Mouse (Mus musculus) CH12.LX (cell line): ENCODE results near the gene Ppp1r8. TPM values are rescaled to one million over a fixed set of nuclear protein-coding genes. Genes with fewer than 3 reads are reported as not detected.
A peak's percentile ranks its signal among the peaks of the same experiment; 100 is the strongest.

Source experiments
- DNase-seq: peaks from one replicate; pipeline ENCODE4 v3.0.0-alpha.2; 2013; ENCODE audit errors: extremely low read depth
- H3K27ac ChIP-seq: 2 replicates; pipeline ENCODE4 v1.5.1; 2012; ENCODE audit warnings: low read depth, mild to moderate bottlenecking, control low read depth, moderate library complexity; ENCODE audit not compliant: insufficient read depth
- H3K27me3 ChIP-seq: replicated peaks from 2 replicates; pipeline ENCODE3; 2012; ENCODE audit warnings: inconsistent platforms
- H3K36me3 ChIP-seq, 2 experiments: replicated peaks in 1 of 2; 2 replicates each; pipeline versions ENCODE3 to v1.6.1; 2012; ENCODE audit warnings: inconsistent platforms in 1 of 2, low read length in 1 of 2, mild to moderate bottlenecking in 1 of 2, mixed read lengths in 1 of 2, moderate library complexity in 1 of 2; ENCODE audit not compliant: control insufficient read depth in 1 of 2, insufficient read depth in 1 of 2
- H3K4me1 ChIP-seq, 2 experiments: 2 replicates each; pipeline ENCODE4 v1.6.1; 2012; ENCODE audit warnings: inconsistent platforms in 1 of 2, moderate library complexity in 1 of 2; ENCODE audit not compliant: insufficient read depth in 2 of 2, control insufficient read depth in 1 of 2
- H3K4me2 ChIP-seq: 2 replicates; pipeline ENCODE4 v1.6.1; 2012; ENCODE audit warnings: low read depth, mild to moderate bottlenecking, control low read depth; ENCODE audit not compliant: poor library complexity, insufficient read depth, severe bottlenecking
- H3K4me3 ChIP-seq, 3 experiments: fragments of 150-350 bp in 1 of 3; sonication (generic) in 1 of 3; replicated peaks in 1 of 3; 2 replicates each; pipeline versions ENCODE3 to v1.5.1; 2011 to 2012; ENCODE audit warnings: low read depth in 2 of 3, low read length in 2 of 3, mild to moderate bottlenecking in 2 of 3, moderate library complexity in 2 of 3, control low read depth in 1 of 3, improper control_type of control experiment in 1 of 3, inconsistent platforms in 1 of 3, mixed read lengths in 1 of 3; ENCODE audit not compliant: poor library complexity in 1 of 3
- H3K79me2 ChIP-seq: replicated peaks from 2 replicates; pipeline ENCODE4 v1.6.1; 2012; ENCODE audit warnings: mild to moderate bottlenecking, moderate library complexity; ENCODE audit not compliant: control insufficient read depth, poor library complexity, insufficient read depth, severe bottlenecking; ENCODE audit errors: extremely low read depth
- H3K9ac ChIP-seq: 2 replicates; pipeline ENCODE4 v1.6.1; 2012; ENCODE audit warnings: low read depth, mild to moderate bottlenecking, control low read depth, moderate library complexity; ENCODE audit not compliant: insufficient read depth
- H3K9me3 ChIP-seq: replicated peaks from 2 replicates; pipeline ENCODE3; 2012; ENCODE audit warnings: low read length, inconsistent platforms, mixed read lengths
- BHLHE40 ChIP-seq: IDR thresholded peaks from 2 replicates; pipeline ENCODE4 v1.6.1; 2011; ENCODE audit warnings: mild to moderate bottlenecking, low read depth, low read length, improper control_type of control experiment
- CHD1 ChIP-seq: IDR thresholded peaks from 2 replicates; pipeline ENCODE4 v1.6.1; 2012; ENCODE audit warnings: low read depth, low read length, improper control_type of control experiment, inconsistent platforms
- CHD2 ChIP-seq: IDR thresholded peaks from 2 replicates; pipeline ENCODE4 v1.6.1; 2011; ENCODE audit warnings: low read length, improper control_type of control experiment
- CTCF ChIP-seq, 2 experiments: IDR thresholded peaks in 1 of 2; conservative IDR thresholded peaks in 1 of 2; 2 replicates each; pipeline ENCODE4 v1.5.1; 2011 to 2012; ENCODE audit warnings: low read depth in 2 of 2, low read length in 2 of 2, improper control_type of control experiment in 1 of 2, inconsistent platforms in 1 of 2, mild to moderate bottlenecking in 1 of 2, moderate library complexity in 1 of 2
- E2F4 ChIP-seq: IDR thresholded peaks from 2 replicates; pipeline ENCODE4 v1.6.1; 2011; ENCODE audit warnings: low read depth, low read length, improper control_type of control experiment; ENCODE audit not compliant: insufficient replicate concordance
- ELF1 ChIP-seq: IDR thresholded peaks from 2 replicates; pipeline ENCODE4 v1.6.1; 2014; ENCODE audit warnings: low read depth, mild to moderate bottlenecking, inconsistent platforms, low read length, improper control_type of control experiment
- EP300 ChIP-seq: IDR thresholded peaks from 2 replicates; pipeline ENCODE4 v1.6.1; 2011; ENCODE audit warnings: low read length, improper control_type of control experiment
- ETS1 ChIP-seq: conservative IDR thresholded peaks from 2 replicates; pipeline ENCODE4 v1.6.1; 2012; ENCODE audit warnings: low read depth, mild to moderate bottlenecking, inconsistent platforms, low read length, improper control_type of control experiment, moderate library complexity
- GABPA ChIP-seq: IDR thresholded peaks from 2 replicates; pipeline ENCODE4 v1.6.1; 2012; ENCODE audit warnings: low read depth, low read length, improper control_type of control experiment, inconsistent platforms; ENCODE audit not compliant: insufficient replicate concordance
- HCFC1 ChIP-seq: IDR thresholded peaks from 2 replicates; pipeline ENCODE4 v1.6.1; 2012; ENCODE audit warnings: low read depth, mild to moderate bottlenecking, inconsistent platforms, low read length, improper control_type of control experiment
- IRF4 ChIP-seq: IDR thresholded peaks from 2 replicates; pipeline ENCODE4 v1.6.1; 2014; ENCODE audit warnings: low read depth, mild to moderate bottlenecking, inconsistent platforms, low read length, improper control_type of control experiment
- JUN ChIP-seq: IDR thresholded peaks from 2 replicates; pipeline ENCODE4 v1.6.1; 2011; ENCODE audit warnings: low read depth, mild to moderate bottlenecking, low read length, improper control_type of control experiment, moderate library complexity; ENCODE audit not compliant: insufficient read depth
- JUND ChIP-seq: conservative IDR thresholded peaks from 2 replicates; pipeline ENCODE4 v1.6.1; 2011; ENCODE audit warnings: low read depth, low read length, improper control_type of control experiment
- KAT2A ChIP-seq: IDR thresholded peaks from 2 replicates; pipeline ENCODE4 v1.6.1; 2012; ENCODE audit warnings: low read length, improper control_type of control experiment, inconsistent platforms; ENCODE audit not compliant: insufficient replicate concordance
- MAFK ChIP-seq: IDR thresholded peaks from 2 replicates; pipeline ENCODE4 v1.6.1; 2011; ENCODE audit warnings: low read length, improper control_type of control experiment; ENCODE audit not compliant: insufficient replicate concordance
- MAX ChIP-seq: IDR thresholded peaks from 2 replicates; pipeline ENCODE4 v1.6.1; 2011; ENCODE audit warnings: low read length, improper control_type of control experiment
- MAZ ChIP-seq: IDR thresholded peaks from 2 replicates; pipeline ENCODE4 v1.6.1; 2012; ENCODE audit warnings: low read depth, mild to moderate bottlenecking, inconsistent platforms, low read length, improper control_type of control experiment, moderate library complexity
- MEF2A ChIP-seq: IDR thresholded peaks from 2 replicates; pipeline ENCODE4 v1.6.1; 2014; ENCODE audit warnings: low read depth, mild to moderate bottlenecking, inconsistent platforms, low read length, improper control_type of control experiment, borderline replicate concordance
- MXI1 ChIP-seq: IDR thresholded peaks from 2 replicates; pipeline ENCODE4 v1.6.1; 2011; ENCODE audit warnings: mild to moderate bottlenecking, low read depth, low read length, improper control_type of control experiment
- NELFE ChIP-seq: IDR thresholded peaks from 2 replicates; pipeline ENCODE4 v1.6.1; 2011; ENCODE audit warnings: low read depth, low read length, improper control_type of control experiment
- NRF1 ChIP-seq: IDR thresholded peaks from 2 replicates; pipeline ENCODE4 v1.6.1; 2014; ENCODE audit warnings: low read depth, mild to moderate bottlenecking, inconsistent platforms, low read length, improper control_type of control experiment, moderate library complexity
- PAX5 ChIP-seq: IDR thresholded peaks from 2 replicates; pipeline ENCODE4 v1.6.1; 2012; ENCODE audit warnings: low read length, inconsistent platforms, mixed read lengths
- POLR2A ChIP-seq: IDR thresholded peaks from 2 replicates; pipeline ENCODE4 v1.6.1; 2011; ENCODE audit warnings: low read depth, mild to moderate bottlenecking, improper control_type of control experiment, low read length
- POLR2AphosphoS2 ChIP-seq: IDR thresholded peaks from 2 replicates; pipeline ENCODE4 v1.6.1; 2011; ENCODE audit warnings: low read depth, low read length, improper control_type of control experiment
- RAD21 ChIP-seq: IDR thresholded peaks from 2 replicates; pipeline ENCODE4 v1.6.1; 2011; ENCODE audit warnings: low read depth, mild to moderate bottlenecking, low read length, improper control_type of control experiment, moderate library complexity
- RCOR1 ChIP-seq: conservative IDR thresholded peaks from 2 replicates; pipeline ENCODE4 v1.6.1; 2012; ENCODE audit warnings: low read depth, mild to moderate bottlenecking, inconsistent platforms, low read length, improper control_type of control experiment
- SIN3A ChIP-seq: IDR thresholded peaks from 2 replicates; pipeline ENCODE4 v1.6.1; 2012; ENCODE audit warnings: low read length, improper control_type of control experiment, inconsistent platforms
- SMC3 ChIP-seq: IDR thresholded peaks from 2 replicates; pipeline ENCODE4 v1.6.1; 2011; ENCODE audit warnings: low read depth, low read length, improper control_type of control experiment
- TBP ChIP-seq: conservative IDR thresholded peaks from 2 replicates; pipeline ENCODE4 v1.6.1; 2011; ENCODE audit warnings: low read depth, low read length, improper control_type of control experiment
- TCF12 ChIP-seq: IDR thresholded peaks from 2 replicates; pipeline ENCODE4 v1.6.1; 2014; ENCODE audit warnings: low read depth, mild to moderate bottlenecking, inconsistent platforms, low read length, improper control_type of control experiment
- UBTF ChIP-seq: IDR thresholded peaks from 2 replicates; pipeline ENCODE4 v1.6.1; 2012; ENCODE audit warnings: low read depth, mild to moderate bottlenecking, inconsistent platforms, low read length, improper control_type of control experiment, moderate library complexity
- USF1 ChIP-seq: IDR thresholded peaks from 2 replicates; pipeline ENCODE4 v1.6.1; 2014; ENCODE audit warnings: low read depth, mild to moderate bottlenecking, inconsistent platforms, low read length, improper control_type of control experiment
- USF2 ChIP-seq: conservative IDR thresholded peaks from 2 replicates; pipeline ENCODE4 v1.6.1; 2011; ENCODE audit warnings: low read depth, low read length, improper control_type of control experiment
- ZC3H11A ChIP-seq: IDR thresholded peaks from 2 replicates; pipeline ENCODE4 v1.6.1; 2012; ENCODE audit warnings: low read depth, mild to moderate bottlenecking, inconsistent platforms, low read length, improper control_type of control experiment
- ZKSCAN1 ChIP-seq: IDR thresholded peaks from 2 replicates; pipeline ENCODE4 v1.6.1; 2012; ENCODE audit warnings: low read depth, inconsistent platforms, low read length, improper control_type of control experiment, borderline replicate concordance
- ZMIZ1 ChIP-seq: IDR thresholded peaks from 2 replicates; pipeline ENCODE4 v1.6.1; 2012; ENCODE audit warnings: low read depth, mild to moderate bottlenecking, inconsistent platforms, low read length, improper control_type of control experiment
- ZNF384 ChIP-seq: IDR thresholded peaks from 2 replicates; pipeline ENCODE4 v1.6.1; 2012; ENCODE audit warnings: low read depth, low read length, improper control_type of control experiment, inconsistent platforms
- dilution Hi-C: fragments of 300-500 bp; cut with MboI; formaldehyde crosslinking; loops from 2 replicates; pipeline ENCODE4 v1.14.3; 2020; ENCODE audit warnings: low sequenced_read_pairs; ENCODE audit not compliant: extremely low pct_unique_long_range_greater_than_20kb, extremely low pct_ligation_motif_present
- in situ Hi-C: fragments of 300-500 bp; cut with MboI; formaldehyde crosslinking; loops from 3 replicates; pipeline ENCODE4 v1.14.3; 2019; ENCODE audit warnings: low sequenced_read_pairs, low pct_ligation_motif_present, low pct_unique_long_range_greater_than_20kb, mixed read lengths
- polyA plus RNA-seq: library from polyadenylated mRNA; unstranded; fragments of >175 nt; gene quantifications from 2 replicates; pipeline ENCODE4 v1.2.1, GENCODE M21; 2012; ENCODE audit warnings: low read depth; ENCODE audit not compliant: insufficient read length
- total RNA-seq, 2 experiments: library from RNA; depleted of rRNA; stranded (reverse); fragments of 300-350 nt in 1 of 2; fragments of >200 nt in 1 of 2; gene quantifications; 2 replicates each; pipeline ENCODE4 v1.2.3; 2012 to 2014

Ppp1r8 gene
- total and polyA plus RNA-seq, 3 experiments = 89.0 to 141 (median 107) TPM

DNA sequence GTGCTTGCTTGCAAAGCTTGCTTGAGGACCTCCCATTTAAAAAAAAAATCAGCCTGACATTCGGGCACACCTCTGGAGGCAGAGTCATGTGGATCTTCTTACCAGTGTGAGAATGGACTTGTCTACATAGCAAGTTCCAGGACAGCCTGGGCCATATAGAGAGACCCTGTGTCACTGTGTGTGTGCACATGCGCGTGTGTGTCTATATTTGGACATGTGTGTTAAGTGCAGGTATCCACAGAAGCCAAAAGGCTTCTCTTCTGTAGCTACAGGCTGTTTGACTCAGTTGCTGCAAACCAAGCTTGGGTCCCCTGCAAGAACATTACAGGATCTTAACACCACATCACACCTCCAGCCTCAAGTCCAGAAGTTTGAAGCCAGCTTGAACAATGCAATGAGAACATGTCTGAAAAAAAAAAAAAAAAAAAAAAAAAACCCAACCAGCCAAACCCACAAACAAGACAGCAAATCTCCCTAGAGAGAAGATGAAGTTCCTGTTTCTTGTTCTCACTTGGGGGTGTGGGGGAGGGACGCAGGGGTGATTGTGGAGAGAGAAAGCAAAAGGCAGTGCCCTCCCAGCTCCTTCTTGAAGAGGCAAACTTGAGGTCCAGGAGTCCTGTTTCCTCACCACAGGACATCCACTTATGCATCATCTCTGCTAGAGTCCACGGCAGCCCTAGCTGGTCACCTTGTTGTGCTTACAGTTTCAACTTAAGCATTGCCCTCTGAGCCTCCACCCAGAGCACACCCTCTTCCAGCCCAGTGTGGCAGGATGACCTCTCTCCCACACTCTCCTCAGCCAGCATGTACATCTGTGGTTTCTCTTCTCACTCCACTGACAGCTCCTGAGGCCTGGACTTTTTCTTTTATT is 35.0 kb downstream of the Ppp1r8 start:
- peak overlapping the region; percentile 89 for H3K4me2 ChIP-seq
- dilution Hi-C loops (no loop called here), in situ Hi-C loops (no loop called here)
- no peaks in the 10 kb centered on the region for H3K79me2 ChIP-seq
- peaks cover 16 to 53% of the 10 kb centered on the region in 2 experiments for H3K4me1 ChIP-seq
- no peaks in the 10 kb centered on the region for H3K27me3 ChIP-seq
- H3K36me3 ChIP-seq = no peaks in the 10 kb centered on the region
- DNase-seq = peak; percentile 91
- peak overlapping the region; percentile 96 for H3K27ac ChIP-seq
- H3K9me3 ChIP-seq = peaks cover 15% of the 10 kb centered on the region
- H3K9ac ChIP-seq = peak overlapping the region; percentile 55; the same call in 1 of the 2 replicates
- peak overlapping the region in 1 of 3 experiments; percentile 22 for H3K4me3 ChIP-seq
- TF ChIP-seq MEF2A (peak; percentile 64; the same call in 1 of the 2 replicates), ETS1 (peak; percentile 69), HCFC1 (no peak; the same call in 1 of the 2 replicates), KAT2A (0 out of 2 replicates have a peak, but pooled peaks have one; percentile 30), BHLHE40 (peak; percentile 28; the same call in 1 of the 2 replicates), MAX (peak; percentile 82), GABPA (no peak), SIN3A (no peak), MXI1 (peak; percentile 63; the same call in 1 of the 2 replicates), USF2 (no peak), UBTF (no peak), PAX5 (no peak), CTCF (conservative IDR thresholded peaks at IDR 0.05 in 1 of 2, IDR thresholded peaks at IDR 0.05 in 1 of 2; ENCODE audit: low read depth in 2 of 2, low read length in 2 of 2) (no peak), E2F4 (no peak), ZMIZ1 (0 out of 2 replicates have a peak, but pooled peaks have one; percentile 45), SMC3 (no peak), EP300 (peak; percentile 82), RCOR1 (0 out of 2 replicates have a peak, but pooled peaks have one; percentile 61), NRF1 (peak; percentile 79), MAFK (no peak), IRF4 (peak; percentile 64; the same call in 1 of the 2 replicates), POLR2AphosphoS2 (no peak), USF1 (no peak), ZNF384 (peak; percentile 99), TCF12 (peak; percentile 53), ZKSCAN1 (no peak; the same call in 1 of the 2 replicates), TBP (0 out of 2 replicates have a peak, but pooled peaks have one; percentile 12), CHD1 (no peak), ELF1 (peak; percentile 36; the same call in 1 of the 2 replicates), POLR2A (0 out of 2 replicates have a peak, but pooled peaks have one; percentile 43), ZC3H11A (no peak), RAD21 (no peak), MAZ (peak; percentile 39; the same call in 1 of the 2 replicates), NELFE (no peak), JUND (no peak; the same call in 1 of the 2 replicates), JUN (no peak; the same call in 1 of the 2 replicates), CHD2 (peak; percentile 82; the same call in 1 of the 2 replicates)
